Mouse (Mus musculus) common myeloid progenitor, adult 5-6 weeks (primary cell): ENCODE measurements around the gene Prkg1. TPM values are rescaled to one million over a fixed set of nuclear protein-coding genes. Genes with fewer than 3 reads are reported as not detected.

ENCODE experiments used
- ATAC-seq: replicated peaks from 2 replicates; pipeline ENCODE4 v1.8.0; 2016; ENCODE audit warnings: low read depth, mild to moderate bottlenecking, moderate TSS enrichment, inconsistent platforms; ENCODE audit not compliant: poor library complexity, severe bottlenecking
- total RNA-seq: library from RNA; stranded (forward); fragments of 200-1000, 187-1606 nt; gene quantifications from 2 replicates; pipeline ENCODE4 v1.2.3, GENCODE M21; 2017

Prkg1 gene
- total RNA-seq, 1 experiment from 2014 or later: 8.5 TPM

- ATAC-seq: no peak
These were observed 814.2 kb downstream of the Prkg1 start for GRCm38 (mm10) chr19:30950610-30951009.

DNA sequence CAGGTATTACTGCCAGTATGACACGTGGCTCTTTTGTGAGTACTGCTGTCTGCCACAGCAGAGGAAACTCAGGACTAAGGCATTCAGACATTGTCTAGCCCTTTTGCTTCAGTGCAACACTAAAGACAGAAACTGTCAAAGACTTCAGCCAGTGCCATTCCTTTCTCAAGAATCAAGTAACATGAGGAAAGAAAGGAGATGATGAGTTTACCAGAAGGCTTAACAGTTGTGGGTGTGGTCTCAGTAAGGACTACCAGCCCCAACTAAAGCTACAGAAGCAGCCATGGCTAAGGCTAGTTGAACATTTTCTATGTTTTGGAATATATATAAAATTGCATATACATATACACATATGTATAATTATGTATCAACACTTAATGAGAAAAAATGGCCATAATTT, 816.6 kb downstream of the Prkg1 start:
- no peak for ATAC-seq

DNA sequence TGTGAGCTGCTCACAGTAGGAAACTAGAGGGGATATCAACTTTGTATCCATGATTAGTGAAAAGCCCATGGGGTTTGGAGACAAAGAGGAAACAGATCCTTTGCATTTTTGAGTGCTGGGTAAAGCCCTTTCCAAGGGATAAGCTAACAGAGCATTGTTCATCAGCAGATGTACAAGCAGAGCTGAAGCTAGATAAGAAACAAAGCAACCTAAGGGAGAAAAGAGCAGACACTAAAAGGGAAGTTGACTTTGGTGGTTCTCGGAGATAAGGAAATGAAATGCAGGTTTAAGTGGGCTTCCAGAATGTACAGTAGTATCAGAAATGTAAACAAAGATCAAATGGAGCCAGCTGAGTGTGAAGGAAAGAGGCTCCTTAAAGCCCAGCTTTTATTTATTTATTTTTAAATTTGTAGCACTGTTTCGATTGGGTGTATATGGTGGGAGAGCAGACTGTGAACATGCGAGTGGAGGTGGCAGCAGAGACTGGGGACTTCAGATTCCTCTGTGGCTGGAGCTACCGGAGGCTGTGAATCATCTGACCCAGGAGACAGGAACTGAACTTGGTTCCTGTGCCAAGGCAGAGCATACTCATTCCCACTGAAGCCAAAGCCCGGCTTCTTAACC, 822.4 kb downstream of the Prkg1 start:
- peak; percentile 71 for ATAC-seq

DNA sequence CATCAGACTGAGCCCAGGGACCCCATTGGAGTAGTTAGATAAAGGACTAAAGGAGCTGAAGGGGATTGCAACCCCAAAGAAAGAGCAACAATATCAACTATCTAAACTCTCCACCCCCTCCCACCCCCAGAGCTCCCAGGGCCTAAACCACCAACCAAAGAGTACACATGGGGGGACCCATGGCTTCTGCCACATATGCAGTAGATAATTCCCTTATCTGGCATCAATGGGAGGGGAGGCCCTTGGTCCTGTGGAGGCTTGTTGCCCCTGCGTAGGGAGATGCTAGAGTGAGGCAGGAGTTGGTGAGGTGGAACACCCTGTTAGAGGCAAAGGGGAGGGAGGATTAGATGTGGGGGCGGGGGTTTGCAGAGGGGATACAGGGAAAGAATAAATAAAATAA, 826.8 kb downstream of the Prkg1 start:
- ATAC-seq: no peak

DNA sequence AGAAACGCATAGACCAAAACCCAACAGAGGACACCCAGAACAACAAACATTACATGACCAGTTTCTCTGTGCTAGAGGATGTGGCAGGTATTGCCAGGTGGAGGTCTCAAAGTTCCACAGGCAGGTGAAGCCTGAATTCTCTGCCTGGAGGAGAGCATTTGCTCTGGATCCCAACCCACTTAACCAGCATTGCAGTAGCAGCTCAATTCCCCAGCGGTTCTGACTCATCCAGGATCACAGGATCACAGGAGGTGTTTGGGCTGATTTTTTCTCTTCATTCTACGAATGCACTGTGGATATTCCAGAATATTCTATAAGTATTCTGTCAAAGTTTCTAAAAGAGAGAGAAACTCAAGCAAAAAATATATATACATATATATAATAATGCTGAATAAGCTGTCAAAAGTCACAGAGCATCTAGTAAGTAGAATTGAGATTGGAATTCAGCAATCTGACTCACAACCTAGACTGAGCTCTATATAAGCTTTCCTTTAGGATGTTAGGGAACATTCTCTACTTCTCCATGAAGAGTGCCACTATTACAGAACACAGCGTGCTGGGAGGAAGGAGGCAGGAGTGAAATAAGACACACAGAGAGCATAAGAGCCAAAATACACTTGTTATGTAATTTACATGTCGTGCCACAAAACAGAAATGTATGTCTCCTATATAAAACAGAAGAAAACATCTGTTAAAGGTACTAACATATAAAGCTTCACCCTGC, 833.2 kb downstream of the Prkg1 start:
- no peak for ATAC-seq

GRCm38 (mm10) chr19:30924032-30924431, 840.8 kb downstream of the Prkg1 start:
- no peak for ATAC-seq

DNA sequence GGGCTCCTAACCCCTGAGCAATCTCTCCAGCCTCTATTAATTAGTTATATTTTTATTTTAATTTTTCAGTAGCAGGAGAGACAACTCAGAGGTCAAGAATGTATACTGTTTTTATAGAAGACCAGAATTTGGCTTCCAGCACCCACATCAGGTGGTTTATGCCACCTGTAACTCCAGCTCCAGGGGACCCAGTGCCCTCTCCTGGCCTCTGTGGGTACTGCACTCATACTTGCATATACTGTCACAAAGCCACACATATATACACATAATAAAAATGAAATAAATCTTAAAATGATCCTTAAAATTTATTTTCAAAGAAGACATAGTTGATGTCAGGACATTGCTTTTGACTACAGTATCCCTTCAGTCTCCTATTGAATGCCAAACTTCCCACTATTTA, 862.5 kb downstream of the Prkg1 start:
- ATAC-seq: no peak

DNA sequence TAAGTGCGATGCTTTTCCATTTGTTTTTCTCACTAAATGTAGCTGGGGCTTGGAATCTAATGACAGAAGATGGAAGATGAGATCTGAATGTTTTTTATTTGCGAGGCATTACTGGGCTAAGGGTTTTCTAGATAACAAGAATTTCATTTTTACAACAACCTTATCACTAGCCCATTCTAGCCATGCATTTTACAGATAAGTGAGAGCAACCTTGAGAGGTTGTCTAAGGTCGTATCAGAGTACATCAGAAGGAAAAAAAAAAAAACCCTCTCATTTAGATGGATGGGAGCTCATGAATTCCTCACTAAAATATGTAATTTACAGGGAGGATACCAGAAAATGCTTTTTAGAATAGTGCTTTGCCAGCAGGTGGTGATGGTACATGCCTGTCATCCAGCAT, 863.8 kb downstream of the Prkg1 start:
- ATAC-seq: no peak

GRCm38 (mm10) chr19:30890377-30890776, 874.5 kb downstream of the Prkg1 start:
- no peak for ATAC-seq

GRCm38 (mm10) chr19:30889851-30890250, 875.0 kb downstream of the Prkg1 start:
- no peak for ATAC-seq

GRCm38 (mm10) chr19:30861441-30861840, 903.4 kb downstream of the Prkg1 start:
- no peak for ATAC-seq

DNA sequence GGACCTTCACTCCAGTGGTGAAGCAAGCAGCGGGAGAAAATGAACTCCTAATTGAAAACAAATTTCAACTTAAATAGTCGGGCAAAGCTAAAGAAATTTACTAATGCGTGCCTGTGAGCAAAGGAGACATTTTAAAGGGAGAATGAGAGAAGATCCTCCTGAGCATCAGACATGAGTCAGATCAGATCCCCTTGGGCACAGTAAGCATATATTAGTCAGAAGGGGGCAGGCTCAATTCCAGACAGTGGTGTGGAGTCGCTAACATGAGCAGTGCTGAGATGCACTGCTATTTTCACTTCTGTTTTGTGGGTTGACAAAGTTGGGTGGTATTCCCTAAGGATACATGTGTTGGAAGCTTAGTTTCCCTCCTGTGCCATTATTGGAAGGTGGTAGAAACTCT, 913.8 kb downstream of the Prkg1 start:
- no peak for ATAC-seq

GRCm38 (mm10) chr19:30844916-30845315, 919.9 kb downstream of the Prkg1 start:
- no peak for ATAC-seq

- ATAC-seq: no peak
These were observed 921.2 kb downstream of the Prkg1 start for GRCm38 (mm10) chr19:30843637-30844036.

DNA sequence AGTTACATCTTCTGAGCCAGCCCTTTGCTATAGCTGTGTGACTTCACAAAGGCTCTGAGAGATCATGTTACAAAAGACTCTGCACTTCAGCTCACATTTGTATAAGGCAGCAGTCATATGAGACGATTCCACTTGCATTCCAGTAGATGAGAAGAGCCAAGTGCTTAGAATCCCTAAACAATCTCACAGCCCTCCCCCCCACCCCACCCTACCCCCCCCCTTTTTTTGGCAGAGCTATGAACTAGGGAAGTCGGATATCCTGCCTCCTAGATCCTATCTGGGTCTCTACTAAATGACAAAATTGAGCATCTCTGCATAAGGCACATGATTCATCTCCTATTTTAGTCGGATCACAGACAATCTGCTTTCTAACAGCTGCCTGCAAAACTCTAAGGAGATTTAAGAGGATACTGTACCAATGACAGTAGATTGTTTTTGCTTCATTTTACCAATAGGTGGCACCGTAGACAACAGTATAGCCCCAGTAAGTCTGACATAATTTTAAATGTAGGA, 921.7 kb downstream of the Prkg1 start:
- peak; percentile 92 for ATAC-seq

DNA sequence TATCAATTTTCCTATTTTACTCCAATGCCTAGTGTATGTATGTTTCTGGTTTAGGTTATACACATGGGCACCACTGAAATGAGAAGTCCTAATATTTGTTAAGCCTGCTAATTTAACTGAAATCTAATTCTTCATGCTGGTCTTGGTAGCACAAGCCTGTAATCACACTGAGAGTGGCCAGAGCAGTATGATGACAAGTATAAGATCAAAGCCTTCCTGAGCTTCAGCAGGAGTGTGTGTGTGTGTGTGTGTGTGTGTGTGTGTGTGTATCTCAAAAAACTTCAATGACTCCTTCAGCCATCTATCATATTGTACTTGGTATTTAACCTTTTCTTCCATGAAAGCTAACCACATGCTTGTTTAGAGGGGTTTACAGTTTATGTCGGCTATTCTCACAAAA, 922.2 kb downstream of the Prkg1 start:
- no peak for ATAC-seq

DNA sequence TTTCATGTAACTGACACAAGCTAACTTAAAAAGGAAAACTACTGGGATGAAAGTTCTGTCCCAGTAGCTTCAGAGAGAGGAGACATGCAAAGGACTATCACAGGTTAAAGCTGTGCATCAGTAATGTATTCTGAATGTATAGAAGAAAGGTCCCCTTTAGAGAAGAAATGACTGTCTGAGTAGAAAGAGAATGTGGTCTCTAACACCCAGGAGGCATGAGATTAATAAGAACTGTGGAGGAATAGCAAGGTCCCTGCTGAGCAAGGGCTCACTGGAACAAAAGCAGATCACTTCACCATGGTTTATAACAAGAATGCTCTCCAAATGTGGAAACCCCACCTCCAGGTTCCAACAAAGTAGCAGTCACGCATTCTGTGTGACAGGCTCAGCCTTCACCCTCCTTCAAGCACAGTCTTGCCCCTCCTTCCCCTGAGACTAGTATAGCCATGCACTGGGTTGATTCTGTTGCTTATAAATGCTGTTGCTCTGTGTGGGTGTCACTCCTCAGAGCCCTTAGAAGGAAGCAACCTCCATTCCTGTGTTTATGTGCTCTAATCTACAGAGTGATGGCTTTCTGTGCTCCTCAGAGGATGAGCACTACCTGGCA, 931.7 kb downstream of the Prkg1 start:
- no peak for ATAC-seq

GRCm38 (mm10) chr19:30829231-30829775, 935.5 kb downstream of the Prkg1 start:
- no peak for ATAC-seq

DNA sequence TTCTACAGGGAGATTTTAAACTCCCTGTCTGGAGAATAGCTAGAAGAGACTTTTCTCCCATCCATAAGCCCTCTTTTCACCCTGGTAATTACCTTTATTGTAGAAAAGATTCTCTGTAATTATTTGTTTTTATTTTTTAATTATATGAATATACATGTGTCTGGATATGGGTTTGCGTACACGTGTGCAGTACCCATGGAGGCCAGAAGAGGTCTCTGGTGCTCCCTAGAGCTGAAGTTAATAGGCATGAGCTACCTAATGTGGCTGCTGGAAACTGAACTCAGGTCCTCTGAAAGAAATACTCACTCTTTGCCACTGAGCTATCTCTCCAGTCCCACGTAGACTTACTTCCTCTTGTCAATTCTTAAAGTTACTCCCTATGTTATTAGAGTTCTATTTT, 937.0 kb downstream of the Prkg1 start:
- no peak for ATAC-seq

DNA sequence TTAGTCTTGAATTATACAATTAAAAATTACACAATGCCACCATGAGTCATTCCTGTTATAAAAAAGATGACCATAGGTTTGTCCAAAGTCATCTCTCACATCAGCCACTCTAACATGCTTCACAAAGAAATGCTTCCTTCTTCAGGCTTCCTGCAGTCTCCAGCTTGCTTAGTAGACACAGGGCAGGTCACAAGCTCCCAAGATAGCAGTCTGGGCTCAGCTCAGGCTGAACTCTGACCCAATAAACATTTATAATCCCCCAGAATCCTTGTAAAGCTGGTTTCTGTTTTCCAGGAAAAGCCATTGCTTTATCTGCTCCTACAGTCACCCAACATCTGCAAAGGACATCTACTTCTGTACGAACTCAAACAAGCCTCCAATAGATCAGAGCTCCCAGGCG, 938.7 kb downstream of the Prkg1 start:
- ATAC-seq: no peak

- 0 out of 2 replicates have a peak, but pooled peaks have one; percentile 47 for ATAC-seq
These were observed 949.2 kb downstream of the Prkg1 start for GRCm38 (mm10) chr19:30815661-30816060.
